Mouse (Mus musculus): ENCODE measurements around the gene Rpl6.
"Not testable (repeated sequence)": the region's sequence is repeated elsewhere in the genome, so short reads cannot be mapped to it uniquely, and the experiment has no call there.

Gene Rpl6

DNA sequence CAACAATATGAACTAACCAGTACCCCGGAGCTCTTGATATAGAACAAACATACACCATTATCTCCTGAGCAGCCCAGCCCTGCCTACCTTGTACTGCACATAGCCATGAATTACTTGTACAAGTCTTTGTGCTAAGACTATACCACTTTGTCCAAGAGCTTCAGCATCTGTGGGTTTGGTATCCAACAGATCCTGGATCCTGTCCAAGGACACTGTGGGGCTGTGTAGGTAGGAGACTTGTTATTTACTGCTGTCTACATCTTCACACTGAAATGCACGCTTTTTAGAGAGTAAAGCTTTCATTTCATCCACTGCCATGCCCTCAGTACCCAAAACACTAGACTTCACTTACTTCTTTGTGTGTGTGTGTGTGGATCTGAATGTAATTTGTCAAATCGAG, 20.6 kb downstream of the Rpl6 start:
- no peak for DNase-seq (ENCODE audit: low read depth, low spot score)

DNA sequence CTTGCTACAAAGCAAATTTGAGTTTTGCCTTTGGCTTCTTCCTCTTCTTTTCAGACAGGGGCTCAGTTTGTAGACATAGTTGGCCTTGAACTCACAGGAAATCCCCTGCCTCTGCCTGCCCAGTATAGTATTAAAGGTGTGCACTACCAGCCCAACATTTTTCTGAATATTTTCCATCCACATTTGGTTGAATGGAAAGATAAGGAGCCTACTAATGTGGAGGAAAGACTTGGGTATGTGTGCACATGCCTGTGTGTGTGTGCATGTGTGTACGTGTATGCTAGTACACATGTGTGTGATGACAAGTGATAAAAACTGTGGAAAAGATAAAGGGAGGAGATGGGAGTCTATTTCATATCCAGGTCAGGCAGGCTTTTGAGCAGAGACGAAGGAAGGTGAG, 21.6 kb downstream of the Rpl6 start:
- DNase-seq (ENCODE audit: low read depth, low spot score), result no peak

DNA sequence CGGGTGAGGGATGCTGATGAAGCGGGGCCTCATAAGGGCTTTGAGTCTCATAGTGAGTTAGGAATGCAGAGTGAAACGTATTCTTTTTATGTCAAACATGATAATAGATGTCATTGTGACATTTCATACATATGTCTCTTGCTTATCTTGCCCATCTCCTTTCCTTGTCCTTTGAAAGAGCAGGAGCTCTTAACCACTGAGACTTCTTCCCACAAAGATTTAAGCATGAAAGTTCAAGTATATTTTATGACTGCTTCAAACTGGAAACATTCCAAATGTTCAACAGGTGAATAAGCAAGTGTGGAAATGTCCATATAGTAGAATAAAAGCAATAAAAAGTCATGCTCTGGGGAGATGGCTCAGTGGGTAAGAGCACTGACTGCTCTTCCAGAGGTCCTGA, 22.1 kb downstream of the Rpl6 start:
- DNase-seq (ENCODE audit: low read depth, low spot score), result no peak

DNA sequence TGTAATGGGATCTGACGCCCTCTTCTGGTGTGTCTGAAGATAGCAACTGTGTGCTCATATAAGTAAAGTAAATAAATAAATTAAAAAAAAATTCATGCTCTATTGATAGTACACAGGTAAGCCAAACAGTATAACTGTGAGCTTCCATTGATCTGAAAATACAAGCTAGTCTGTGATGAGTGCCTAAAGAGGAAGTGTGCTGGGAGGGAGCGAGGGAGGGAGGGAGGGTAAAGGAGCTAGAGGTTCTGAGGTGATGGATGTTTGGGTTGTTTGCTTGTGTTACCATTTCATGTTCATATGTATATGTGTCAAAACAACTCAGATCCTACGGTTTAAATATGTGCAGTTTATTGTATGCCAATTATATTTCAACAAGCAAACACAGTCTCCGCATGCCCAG, 22.6 kb downstream of the Rpl6 start:
- DNase-seq (ENCODE audit: low read depth, low spot score), result no peak

DNA sequence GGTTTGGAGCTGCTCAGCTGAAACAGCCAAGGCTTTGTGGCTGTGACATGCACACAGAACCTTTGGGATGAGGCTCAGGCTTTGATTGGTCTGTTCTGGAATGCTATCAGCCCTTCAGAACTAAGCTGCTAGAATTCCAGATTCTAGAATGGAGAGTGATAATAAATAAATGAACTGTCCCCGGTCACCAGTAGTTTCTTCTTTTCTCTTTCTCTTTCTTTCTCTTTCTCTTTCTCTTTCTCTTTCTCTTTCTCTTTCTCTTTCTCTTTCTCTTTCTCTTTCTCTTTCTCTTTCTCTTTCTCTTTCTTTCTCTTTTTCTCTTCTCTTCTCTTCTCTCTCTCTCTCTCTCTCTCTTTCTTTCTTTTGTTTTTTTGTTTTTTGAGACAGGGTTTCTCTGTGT, 23.0 kb downstream of the Rpl6 start:
- DNase-seq (ENCODE audit: low read depth, low spot score), result not testable (repeated sequence)

DNA sequence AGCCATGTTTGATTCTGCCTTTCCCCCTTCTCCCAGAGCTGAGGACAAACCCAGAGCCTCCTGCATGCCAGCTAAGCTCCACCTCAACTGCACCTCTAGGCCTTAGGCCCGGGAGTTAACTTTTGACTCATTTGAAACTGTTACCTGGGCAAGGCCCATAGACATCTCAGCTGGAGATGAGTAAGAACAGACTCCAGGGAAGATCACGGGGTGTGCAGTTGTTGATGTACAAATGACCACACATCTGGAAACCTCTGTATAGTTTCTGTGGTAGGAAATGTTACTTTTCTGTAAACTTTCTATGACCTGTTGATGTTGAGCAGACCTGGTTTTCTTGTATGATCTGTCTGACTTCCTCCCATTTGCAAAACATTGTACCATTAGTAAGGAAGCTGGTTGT, 24.9 kb downstream of the Rpl6 start:
- DNase-seq (ENCODE audit: low read depth, low spot score), result no peak

DNA sequence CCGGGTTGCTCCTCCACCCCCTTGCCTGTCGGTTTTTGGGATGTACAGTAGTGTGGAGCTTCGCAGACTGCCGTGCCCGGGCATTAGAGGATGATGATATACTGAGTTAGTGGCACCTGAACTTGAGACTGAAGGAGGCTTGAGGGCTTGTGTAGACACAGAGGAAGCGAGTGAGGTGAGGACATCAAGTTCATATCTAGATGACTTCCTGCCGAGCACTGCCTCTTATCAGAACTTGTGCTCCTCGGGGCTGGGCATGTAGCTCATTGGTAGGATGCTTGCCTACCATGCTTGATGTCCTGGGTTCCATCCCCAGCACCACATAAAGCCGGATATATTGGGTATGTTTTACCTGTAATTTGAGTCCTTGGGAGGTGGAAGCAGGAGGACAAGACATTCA, 26.5 kb downstream of the Rpl6 start:
- DNase-seq (ENCODE audit: low read depth, low spot score), result no peak

DNA sequence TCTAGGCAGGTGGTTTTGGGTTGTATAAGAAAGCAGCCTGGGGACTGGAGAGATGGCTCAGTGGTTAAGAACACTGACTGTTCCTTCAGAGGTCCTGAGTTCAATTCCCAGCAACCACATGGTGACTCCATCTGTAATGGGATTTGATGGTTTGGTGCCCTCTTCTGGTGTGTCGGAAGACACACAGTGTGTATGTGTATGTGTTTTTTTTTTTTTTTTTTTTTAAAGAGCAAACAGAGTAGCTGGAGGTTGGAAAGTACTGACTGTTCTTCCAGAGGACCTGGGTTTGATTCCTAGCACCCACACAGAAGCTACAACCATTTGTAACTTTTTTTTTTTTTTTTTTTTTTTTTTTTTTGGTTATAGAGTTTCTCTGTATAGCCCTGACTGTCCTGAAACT, 28.5 kb downstream of the Rpl6 start:
- no peak for DNase-seq (ENCODE audit: low read depth, low spot score)

DNA sequence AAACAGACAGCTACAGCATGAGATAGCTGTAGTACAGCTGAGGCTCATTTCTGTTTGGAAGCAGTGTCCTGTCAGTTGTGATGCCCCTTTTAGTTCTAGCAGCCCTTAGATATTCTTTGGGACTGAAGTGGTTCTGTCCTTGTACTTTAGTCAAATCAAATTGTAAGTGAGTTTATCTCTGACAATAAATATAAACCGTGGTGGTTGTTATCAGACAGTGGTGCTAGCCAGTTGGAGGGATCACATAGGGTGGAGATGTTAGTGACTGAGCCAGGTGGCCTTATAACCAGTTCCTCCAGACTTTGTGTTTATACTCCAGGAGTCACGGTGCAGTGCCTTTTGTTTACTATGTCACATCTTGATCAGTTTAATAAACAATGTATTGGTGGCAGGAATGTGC, 29.4 kb downstream of the Rpl6 start:
- no peak for DNase-seq (ENCODE audit: low read depth, low spot score)

DNA sequence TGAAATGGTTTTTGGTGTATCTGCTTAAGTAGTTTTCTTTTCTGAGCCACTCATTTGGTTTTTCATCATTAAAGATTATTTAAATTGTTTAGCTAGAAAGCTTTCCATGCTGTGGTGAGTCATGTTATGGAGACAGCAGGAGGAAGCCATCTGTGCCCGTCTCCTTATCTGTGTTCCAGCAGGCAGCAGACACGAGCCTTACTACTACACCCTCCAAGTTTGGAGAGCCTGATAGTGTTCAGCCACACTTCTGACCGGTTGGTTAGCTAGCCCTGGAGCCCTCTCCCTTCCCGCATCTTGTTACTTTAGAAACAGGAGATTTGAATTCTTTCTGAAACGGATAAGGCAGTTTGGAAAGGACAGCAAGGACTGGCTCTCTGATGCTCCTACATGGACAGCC, 31.9 kb downstream of the Rpl6 start:
- DNase-seq (ENCODE audit: low read depth, low spot score), result no peak

DNA sequence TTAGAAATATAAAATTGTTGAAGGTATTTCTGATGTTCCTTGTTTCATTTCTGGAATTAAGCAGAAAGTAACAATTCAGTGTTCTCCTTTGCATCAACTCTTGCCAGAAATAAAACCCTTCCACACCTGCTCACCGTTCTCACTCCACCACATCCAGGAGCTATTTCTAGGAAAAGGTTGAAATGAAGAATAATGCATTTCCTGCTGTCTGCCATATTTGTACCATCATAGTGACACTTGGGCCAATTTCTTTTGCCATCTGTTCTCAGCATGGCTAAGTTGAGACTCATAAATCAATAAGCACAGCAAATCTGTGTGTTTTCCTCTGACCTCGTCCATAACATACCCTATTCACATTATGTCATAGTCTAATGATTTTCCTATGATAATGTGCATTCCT, 33.9 kb downstream of the Rpl6 start:
- no peak for DNase-seq (ENCODE audit: low read depth, low spot score)

DNA sequence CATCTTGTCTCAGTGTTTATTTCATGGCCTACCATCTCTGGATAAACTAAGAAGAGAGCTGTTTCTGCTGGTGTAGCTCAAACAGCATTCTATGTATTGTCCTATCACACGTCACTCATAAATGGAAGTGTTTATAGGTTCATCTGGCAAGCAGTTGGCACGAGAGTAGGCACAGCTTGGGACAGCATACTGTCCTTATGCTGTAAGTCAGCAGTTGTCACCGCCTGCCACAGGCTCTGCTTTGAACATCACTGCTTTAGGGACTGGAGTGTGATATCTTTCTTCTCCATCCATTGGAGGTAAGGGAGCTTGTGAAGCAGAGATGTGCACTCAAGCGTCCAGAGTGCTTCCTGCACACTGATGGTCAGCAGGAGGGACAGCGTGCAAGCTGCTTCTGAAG, 35.6 kb downstream of the Rpl6 start:
- DNase-seq (ENCODE audit: low read depth, low spot score), result no peak

DNA sequence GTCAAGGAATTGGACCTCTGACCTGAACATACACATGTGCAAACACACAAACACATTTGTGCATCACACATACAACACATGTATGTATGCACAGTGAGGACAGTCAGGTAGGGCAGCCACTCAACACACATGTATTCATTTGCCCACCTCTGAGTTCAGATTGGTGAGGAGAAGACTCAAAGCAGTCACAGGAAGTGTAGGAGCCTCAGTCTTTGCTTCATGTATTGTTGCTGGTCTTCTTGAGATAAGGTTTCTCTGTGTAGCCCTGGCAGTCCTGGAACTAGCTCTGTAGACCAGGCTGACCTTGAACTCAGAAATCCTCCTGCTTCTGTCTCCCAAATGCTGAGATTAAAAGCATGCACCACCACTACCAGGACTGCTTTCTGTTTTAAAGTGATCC, 36.9 kb downstream of the Rpl6 start:
- DNase-seq (ENCODE audit: low read depth, low spot score), result no peak

DNA sequence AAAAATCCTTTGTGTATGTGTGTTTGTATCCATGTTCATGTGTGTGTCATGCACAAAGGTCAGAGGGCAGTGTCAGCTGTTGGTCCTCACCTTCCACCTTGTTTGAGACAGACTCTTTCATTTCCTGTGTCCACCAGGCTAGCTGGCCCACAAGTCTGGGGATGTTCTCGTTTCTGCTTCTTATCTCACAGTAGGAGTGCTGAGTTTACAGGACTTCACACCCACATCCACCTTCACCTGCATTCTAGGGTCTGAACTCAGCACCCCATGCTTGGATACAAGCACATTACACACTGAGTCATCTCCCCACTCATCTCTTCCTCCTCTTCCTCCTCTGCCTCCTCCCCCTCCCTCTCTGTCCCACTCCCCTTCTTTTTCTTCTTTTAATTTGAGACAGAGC, 38.0 kb downstream of the Rpl6 start:
- no peak for DNase-seq (ENCODE audit: low read depth, low spot score)

DNA sequence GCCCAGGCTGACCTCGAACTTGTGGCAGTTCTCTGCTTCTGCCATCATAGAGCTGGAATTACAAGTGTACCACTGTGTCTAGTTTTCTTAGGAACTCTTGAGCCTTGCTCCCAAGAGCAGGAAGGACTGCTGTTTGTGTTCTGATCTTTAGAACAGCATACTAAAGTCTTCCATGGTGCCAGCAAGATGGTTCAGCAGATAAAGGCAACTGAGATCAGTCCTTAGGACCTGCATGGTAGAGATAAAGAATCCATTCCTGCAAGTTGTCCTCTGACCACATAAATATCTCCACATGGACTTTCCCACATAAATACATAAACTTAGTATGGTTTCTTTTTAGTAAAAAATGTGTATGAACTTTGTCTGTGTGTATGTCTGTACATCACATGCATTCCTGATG, 38.4 kb downstream of the Rpl6 start:
- no peak for DNase-seq (ENCODE audit: low read depth, low spot score)

DNA sequence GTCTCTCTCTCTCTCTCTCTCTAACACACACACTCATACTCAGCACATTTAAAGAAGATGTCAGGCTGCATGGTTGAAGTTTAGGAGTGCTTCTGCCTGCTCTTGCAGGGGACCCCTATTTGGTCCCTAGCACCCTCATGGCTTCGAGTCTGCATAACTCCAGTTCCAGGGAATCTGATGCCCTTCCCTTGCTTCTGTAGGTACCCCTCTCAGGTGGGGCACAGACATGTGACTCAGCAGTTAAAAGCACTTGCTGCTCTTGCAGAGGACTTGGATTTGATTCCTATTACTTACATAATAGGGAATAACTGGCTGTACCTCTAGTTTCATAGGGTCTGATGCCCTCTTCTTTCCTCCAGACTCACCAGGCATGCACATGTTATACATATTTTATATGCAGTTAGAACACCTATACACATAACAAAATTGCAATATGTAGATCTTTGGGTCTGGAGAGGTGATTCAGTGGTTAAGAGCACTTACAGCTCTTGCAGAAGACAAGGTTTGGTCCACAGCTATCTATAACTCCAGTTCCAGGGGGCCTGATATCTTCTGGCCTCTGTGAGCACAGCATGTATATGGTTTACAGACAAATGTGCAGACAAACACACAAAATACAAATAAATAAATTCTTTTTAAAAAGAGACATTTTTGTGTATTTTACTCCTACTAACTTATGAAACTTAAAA, 39.5 kb downstream of the Rpl6 start:
- no peak for DNase-seq (ENCODE audit: low read depth, low spot score)

DNA sequence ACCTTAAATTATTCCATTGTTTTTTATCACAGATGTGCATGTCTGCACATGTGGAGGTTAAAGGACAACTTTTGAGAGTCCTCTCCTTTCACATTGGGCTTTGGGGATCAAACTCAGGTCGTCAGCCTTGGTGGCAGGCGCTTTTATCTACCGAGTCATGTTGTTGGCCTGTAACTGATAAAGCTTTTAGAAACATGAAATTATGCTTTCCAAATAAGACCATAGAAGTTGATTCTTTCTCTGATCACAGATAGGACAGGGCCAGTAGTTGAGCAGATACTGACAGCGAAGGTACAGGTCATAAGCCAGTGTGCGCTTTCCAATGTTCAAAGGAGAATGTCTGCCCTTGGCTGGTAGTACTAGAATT, 40.1 kb downstream of the Rpl6 start:
- DNase-seq (ENCODE audit: low read depth, low spot score), result no peak

DNA sequence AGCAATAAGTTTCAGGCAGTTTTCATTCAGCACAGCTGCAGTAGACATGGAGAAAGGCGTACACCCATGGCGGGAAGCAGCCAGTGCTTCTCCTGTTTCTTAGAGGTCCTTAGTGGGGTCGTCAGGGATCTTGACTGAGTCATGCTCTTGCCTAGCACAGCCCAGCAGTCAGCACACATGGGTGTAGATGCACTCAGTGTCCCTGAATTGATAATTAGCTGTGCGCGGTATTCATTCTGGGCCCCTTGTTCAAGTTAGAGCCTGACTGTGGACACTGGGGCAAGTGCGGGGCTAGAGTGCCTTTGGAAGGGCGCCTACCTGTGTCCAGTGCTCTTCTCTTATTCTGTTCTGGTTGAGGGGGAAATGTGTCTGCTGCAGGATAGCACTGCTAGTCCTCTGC, 40.9 kb downstream of the Rpl6 start:
- peak; percentile 20 for DNase-seq (ENCODE audit: low read depth, low spot score)

DNA sequence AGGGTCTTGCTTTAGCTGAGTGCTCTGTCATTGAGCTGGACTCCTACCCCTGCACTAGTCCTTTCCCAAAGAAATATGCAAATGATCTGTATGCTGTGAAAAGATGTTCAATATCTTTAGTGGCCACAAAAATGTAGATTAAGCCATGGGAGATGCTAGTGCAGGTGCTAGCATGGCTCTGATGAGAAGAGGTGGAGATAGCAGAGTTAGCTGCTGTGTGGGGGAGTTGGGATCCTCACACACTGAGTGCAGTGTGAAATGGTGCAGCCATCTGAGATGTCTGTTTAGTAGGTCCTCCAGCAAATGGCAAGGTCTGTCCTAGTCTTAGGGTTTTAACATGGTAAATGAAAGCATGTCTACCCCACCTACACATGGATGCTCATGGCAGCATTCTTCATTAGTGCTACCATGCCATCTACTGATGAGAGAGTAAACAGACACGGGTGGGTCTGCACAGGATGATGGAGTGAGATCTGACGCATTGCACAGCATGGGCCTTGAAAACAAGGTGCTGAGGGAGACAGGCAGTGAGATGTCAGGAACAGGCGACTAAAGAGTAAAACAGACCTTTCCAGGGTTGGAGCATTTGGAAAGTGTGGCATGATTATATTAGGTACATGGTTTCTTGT, 44.6 kb downstream of the Rpl6 start:
- no peak for DNase-seq (ENCODE audit: low read depth, low spot score)

DNA sequence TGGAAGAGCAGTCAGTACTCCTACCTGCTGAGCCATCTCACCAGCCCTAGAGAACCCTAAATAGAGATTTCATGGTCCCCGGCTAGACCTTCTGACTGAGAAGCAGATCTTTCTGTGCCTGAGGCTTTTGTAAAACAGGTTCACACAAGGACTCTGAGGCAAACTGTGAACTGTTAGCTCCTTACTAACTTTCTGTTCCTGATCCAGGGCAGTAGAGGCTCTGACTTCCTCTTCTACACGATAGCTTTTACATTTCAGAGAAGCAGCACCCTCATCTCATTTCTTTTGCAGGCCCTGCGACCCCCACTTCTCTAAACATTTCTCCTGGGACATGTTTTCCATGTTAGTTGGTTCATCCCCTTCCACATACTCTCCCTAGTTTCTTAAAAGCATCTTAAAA, 45.4 kb downstream of the Rpl6 start:
- DNase-seq (ENCODE audit: low read depth, low spot score), result no peak

DNA sequence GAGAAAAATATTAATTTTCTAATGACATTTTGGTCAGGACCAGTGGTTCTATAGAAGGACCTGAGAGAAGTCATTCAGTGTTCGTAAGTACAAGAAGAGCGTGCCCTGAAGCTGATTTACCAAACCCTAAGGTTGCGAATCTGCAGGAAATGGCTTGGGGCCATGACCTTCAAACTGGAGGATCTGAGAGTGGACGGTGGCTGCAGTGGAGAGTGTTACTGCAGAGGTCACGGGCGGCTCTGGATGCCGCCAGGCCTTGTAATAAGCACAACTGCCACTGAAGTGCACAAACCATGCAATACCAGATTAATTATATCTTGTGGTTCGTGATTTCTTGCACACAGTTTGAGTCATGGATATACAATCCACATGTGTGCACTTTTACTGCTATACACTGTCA, 47.5 kb downstream of the Rpl6 start:
- no peak for DNase-seq (ENCODE audit: low read depth, low spot score)

DNA sequence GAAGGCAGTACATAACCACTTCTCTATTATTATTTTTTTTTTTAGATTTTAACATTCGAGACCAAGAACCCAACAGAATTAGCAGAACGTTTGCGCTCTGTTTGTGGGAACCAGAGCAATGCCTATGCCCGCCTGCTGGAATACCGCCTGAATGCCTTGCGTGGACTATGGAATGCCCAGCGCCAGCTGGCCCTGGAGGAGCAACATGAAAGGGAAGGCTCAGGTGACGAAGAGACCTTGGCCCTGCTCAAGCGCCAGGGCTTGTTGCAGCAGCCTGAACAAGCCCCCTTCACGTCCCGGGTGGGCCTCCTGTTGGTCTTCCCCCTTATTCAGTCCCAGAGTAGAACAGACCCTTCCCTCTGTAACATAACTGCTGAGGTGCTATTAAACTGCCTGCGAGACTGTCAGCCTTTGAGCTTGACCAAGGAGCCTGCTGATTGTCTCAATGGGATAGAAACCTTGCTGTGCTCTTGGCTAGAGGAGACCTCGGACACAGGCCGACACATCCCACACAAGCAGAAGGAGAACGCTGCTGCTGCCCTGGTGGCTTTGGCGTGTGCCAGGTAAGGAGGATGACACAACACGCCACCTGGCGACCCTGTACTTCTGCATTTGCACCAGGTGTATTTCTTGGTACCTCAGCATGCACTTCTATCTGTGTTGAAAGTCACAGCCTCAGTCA, 49.7 kb downstream of the Rpl6 start:
- DNase-seq (ENCODE audit: low read depth, low spot score), result no peak

DNA sequence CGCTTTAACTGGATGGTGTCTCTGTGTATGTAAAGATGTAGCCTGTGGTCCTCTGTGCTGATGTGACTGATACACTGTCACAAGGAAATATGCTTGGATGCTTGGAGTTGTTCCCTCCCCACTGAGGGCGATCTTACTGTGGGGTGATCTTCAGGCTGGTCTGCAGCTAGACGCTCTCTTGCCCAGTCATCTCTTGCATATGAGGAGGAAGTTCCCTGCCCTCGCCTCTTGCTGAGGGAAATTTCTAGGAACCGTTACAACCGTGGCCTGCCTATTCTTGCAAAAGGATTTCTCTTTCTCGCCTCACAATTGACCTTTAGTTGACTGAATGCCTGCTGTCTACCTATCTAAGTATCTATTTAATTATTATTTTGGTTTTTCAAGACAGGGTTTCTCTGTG, 50.7 kb downstream of the Rpl6 start:
- DNase-seq (ENCODE audit: low read depth, low spot score), result no peak

Measured in 3T3-L1 (cell line).